Comparison of ENCODE assay signal across 8 mouse cellular contexts in genomic region chr17:23828271-23829001, GRCm38 (mm10). TPM values are rescaled to one million over a fixed set of nuclear protein-coding genes. Genes with fewer than 3 reads are reported as not detected.
DNase-seq lines count a peak whose midpoint lies in the region; TF ChIP-seq lines count a peak whose summit lies in the region.
"Had no signal": no experiment of that assay in that cellular context is flagged by ENCODE, and none has a peak within 500 bp of the region (broad histone marks: within the 10 kb centered on the region; RNA-seq: fewer than 3 reads in every experiment).

No protein-coding gene starts in this region.

- no peaks in the 10 kb centered on the region for H3K27me3 ChIP-seq in ES-Bruce4 (ENCODE audit: control insufficient read depth, insufficient read depth, low read length, poor library complexity, severe bottlenecking)
- peaks cover 16% of the 10 kb centered on the region for H3K27me3 ChIP-seq in forebrain, embryonic 10.5 days (ENCODE audit: poor library complexity, severe bottlenecking)

- under 1% methylated on average over 47 of the region's 47 CpGs for WGBS in forebrain, embryonic 10.5 days

- no peak for TF ChIP-seq POLR2A in ES-Bruce4 (IDR thresholded peaks at IDR 0.05; ENCODE audit: insufficient read depth, low read length)

- TF ChIP-seq CTCF in ES-Bruce4 (IDR thresholded peaks at IDR 0.05; ENCODE audit: low read depth, low read length): no peak
- TF ChIP-seq CTCF in left cerebral cortex, adult 2 months (IDR thresholded peaks at IDR 0.05): peak; percentile 19

- intact Hi-C loops in left cerebral cortex, adult 2 months (cut with DNase I): loop anchor here (1.0 to 2.0 kb wide), 2 partner anchors 25 to 58 kb away; partner anchors contain the start of gene Flywch1

- no peaks in the 10 kb centered on the region for H3K4me1 ChIP-seq in ES-Bruce4 (ENCODE audit: control insufficient read depth, insufficient read depth, low read length)
- H3K4me1 ChIP-seq in forebrain, embryonic 10.5 days: peaks cover 29% of the 10 kb centered on the region

- peak overlapping the region; percentile 70 for H3K27ac ChIP-seq in ES-Bruce4 (ENCODE audit: insufficient read depth, low read length)
- H3K27ac ChIP-seq in forebrain, embryonic 10.5 days: peak overlapping the region; percentile 93
- H3K27ac ChIP-seq in left cerebral cortex, adult 2 months: peak overlapping the region; percentile 89

- H3K4me3 ChIP-seq in ES-Bruce4 (ENCODE audit: low read depth, low read length): peak overlapping the region; percentile 98
- peak overlapping the region; percentile 89 for H3K4me3 ChIP-seq in forebrain, embryonic 10.5 days
- peak overlapping the region; percentile 90 for H3K4me3 ChIP-seq in left cerebral cortex, adult 2 months

- H3K9ac ChIP-seq in ES-Bruce4 (ENCODE audit: low read depth, poor library complexity, severe bottlenecking): peak overlapping the region; percentile 94

- no peaks in the 10 kb centered on the region for H3K9me3 ChIP-seq in ES-Bruce4 (replicated peaks; ENCODE audit: control insufficient read depth, insufficient read depth, low read length, poor library complexity, severe bottlenecking)
- H3K9me3 ChIP-seq in forebrain, embryonic 10.5 days: no peaks in the 10 kb centered on the region

- peaks cover 39% of the 10 kb centered on the region for H3K36me3 ChIP-seq in ES-Bruce4 (ENCODE audit: control insufficient read depth, insufficient read depth, low read length, poor library complexity, severe bottlenecking)
- peaks cover 42% of the 10 kb centered on the region for H3K36me3 ChIP-seq in forebrain, embryonic 10.5 days (replicated peaks)

- DNase-seq in adrenal gland, postnatal 36 days: peak; percentile 50 to 66
- DNase-seq in forebrain, embryonic 10.5 days (ENCODE audit: extremely low spot score, low spot score): no peak
- DNase-seq in heart, postnatal 4 days: peak; percentile 60
- peak; percentile 54 to 65 for DNase-seq in left cerebral cortex, adult 2 months (ENCODE audit: extremely low spot score in 1 of 2, low spot score in 2 of 2)
- DNase-seq in lung, postnatal 4 days: peak; percentile 71 to 80
- peak; percentile 59 for DNase-seq in right cerebral cortex, postnatal 14 days

- TF ChIP-seq EP300 in ES-Bruce4 (IDR thresholded peaks at IDR 0.05; ENCODE audit: insufficient read depth, low read depth, low read length): no peak

RNA-seq across cellular contexts. Expression of gene Elob, which starts 0.5 kb away (rescaled TPM):
- 398 and 458 TPM in 2 replicates for polyA plus RNA-seq in ES-Bruce4 (2011; ENCODE audit: insufficient read depth, insufficient read length, low read depth, missing spikeins)
- 100 to 1,000 TPM; 400 to 416 TPM for total RNA-seq in adrenal gland, postnatal 36 days (2021)
- 1,030 and 1,081 TPM in 2 replicates for polyA plus RNA-seq in forebrain, embryonic 10.5 days (2016; fragmentation: Nextera tagmentation; extraction: Ambion mirVana)
- total RNA-seq in heart, postnatal 4 days (2021): 100 to 1,000 TPM; 413 to 427 TPM
- 100 to 1,000 TPM; 337 to 365 TPM for total RNA-seq in left cerebral cortex, adult 2 months (2021)

RNA-seq across cellular contexts. Expression of gene Prss33, which starts 7.4 kb away (rescaled TPM):
- polyA plus RNA-seq in ES-Bruce4 (2011; ENCODE audit: insufficient read depth, insufficient read length, low read depth, missing spikeins): 1.6 and 2.0 TPM in 2 replicates
- total RNA-seq in adrenal gland, postnatal 36 days (2021): not detected
- 0.49 TPM in 1 of 2 replicates, not detected in the other for polyA plus RNA-seq in forebrain, embryonic 10.5 days (2016; fragmentation: Nextera tagmentation; extraction: Ambion mirVana)
- total RNA-seq in heart, postnatal 4 days (2021): not detected
- not detected for total RNA-seq in left cerebral cortex, adult 2 months (2021)

RNA-seq across cellular contexts. Expression of gene Prss32, which starts 15.2 kb away (rescaled TPM):
- polyA plus RNA-seq in ES-Bruce4 (2011; ENCODE audit: insufficient read depth, insufficient read length, low read depth, missing spikeins): not detected in 2 replicates
- total RNA-seq in adrenal gland, postnatal 36 days (2021): not detected
- polyA plus RNA-seq in forebrain, embryonic 10.5 days (2016; fragmentation: Nextera tagmentation; extraction: Ambion mirVana): not detected in 2 replicates
- not detected for total RNA-seq in heart, postnatal 4 days (2021)
- not detected for total RNA-seq in left cerebral cortex, adult 2 months (2021)
- total RNA-seq: hematopoietic stem cell, adult 5-6 weeks had no signal

RNA-seq across cellular contexts. Expression of gene Prss41, which starts 15.5 kb away (rescaled TPM):
- 16.0 and 19.3 TPM in 2 replicates for polyA plus RNA-seq in ES-Bruce4 (2011; ENCODE audit: insufficient read depth, insufficient read length, low read depth, missing spikeins)
- under 1 TPM; 0.36 to 0.89 TPM for total RNA-seq in adrenal gland, postnatal 36 days (2021)
- polyA plus RNA-seq in forebrain, embryonic 10.5 days (2016; fragmentation: Nextera tagmentation; extraction: Ambion mirVana): 4.5 and 5.4 TPM in 2 replicates
- not detected for total RNA-seq in heart, postnatal 4 days (2021)
- 1 to 10 TPM; 1.1 to 2.2 TPM for total RNA-seq in left cerebral cortex, adult 2 months (2021)
- total RNA-seq: hematopoietic stem cell, adult 5-6 weeks had no signal

RNA-seq across cellular contexts. Expression of gene Srrm2, which starts 38.1 kb away (rescaled TPM):
- polyA plus RNA-seq in ES-Bruce4 (2011; ENCODE audit: insufficient read depth, insufficient read length, low read depth, missing spikeins): 552 and 560 TPM in 2 replicates
- total RNA-seq in adrenal gland, postnatal 36 days (2021): 100 to 1,000 TPM; 435 to 589 TPM
- 482 and 518 TPM in 2 replicates for polyA plus RNA-seq in forebrain, embryonic 10.5 days (2016; fragmentation: Nextera tagmentation; extraction: Ambion mirVana)
- total RNA-seq in heart, postnatal 4 days (2021): 100 to 1,000 TPM; 275 to 287 TPM
- total RNA-seq in left cerebral cortex, adult 2 months (2021): 100 to 1,000 TPM; 671 to 678 TPM
